Mouse (Mus musculus): ENCODE measurements around the gene Man1c1. TPM values are rescaled to one million over a fixed set of nuclear protein-coding genes. Genes with fewer than 3 reads are reported as not detected.
A peak's percentile ranks its signal among the peaks of the same experiment; 100 is the strongest.

Man1c1 gene
- polyA plus RNA-seq, 1 experiment from 2014 or later = 2.6 TPM

DNA sequence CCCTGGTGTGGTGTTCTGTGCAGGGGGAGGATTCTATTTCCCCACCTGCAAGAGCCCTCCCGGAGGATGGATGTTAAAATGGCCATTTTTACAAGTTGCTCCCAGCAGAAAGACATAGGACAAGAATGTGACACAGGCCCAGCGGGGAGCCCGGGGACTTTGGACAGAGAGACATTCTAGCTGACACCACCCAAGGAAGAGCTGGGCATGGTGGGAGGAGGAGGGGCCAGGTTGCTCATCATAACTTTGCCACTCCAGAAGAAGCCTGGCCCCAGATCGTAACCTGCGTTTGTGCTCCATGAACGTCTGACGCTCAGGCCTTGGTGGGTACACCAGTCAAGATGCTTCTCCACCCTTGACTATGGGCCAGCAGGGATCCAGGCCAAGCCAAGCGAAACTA lies 143.4 kb downstream of the Man1c1 start:
- H3K4me3 ChIP-seq = no peak overlapping the region
- no peak overlapping the region for H3K27ac ChIP-seq (replicated peaks)
- no peak for DNase-seq (ENCODE audit: low spot score)
- H3K36me3 ChIP-seq (replicated peaks) = peaks cover 15% of the 10 kb centered on the region
- peaks cover 3% of the 10 kb centered on the region; the same call in 1 of the 2 replicates for H3K9me3 ChIP-seq
- 93% methylated on average over 8 of the region's 8 CpGs for WGBS
- H3K4me1 ChIP-seq = peaks cover 16% of the 10 kb centered on the region
- H3K27me3 ChIP-seq (replicated peaks; ENCODE audit: low read depth, poor library complexity, severe bottlenecking) = no peaks in the 10 kb centered on the region

DNA sequence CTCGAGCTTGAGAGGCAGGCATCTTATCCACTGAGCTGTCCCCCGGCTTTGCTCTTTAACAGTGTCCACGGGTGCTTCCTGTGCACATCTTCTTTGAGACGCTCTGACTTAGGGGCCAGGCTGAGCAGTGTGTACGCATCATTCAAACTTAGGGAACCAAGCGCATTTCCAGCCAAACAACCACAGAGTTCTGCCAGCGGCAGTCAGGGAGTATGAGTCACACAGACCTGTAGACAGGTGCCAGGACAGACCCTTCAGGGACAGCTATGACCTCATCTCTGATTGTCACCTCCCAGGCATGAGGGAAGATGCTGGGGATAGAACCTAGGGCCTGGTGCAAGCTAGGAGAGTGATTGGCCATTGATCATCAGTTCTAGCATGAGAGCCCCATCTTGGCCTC lies 144.9 kb downstream of the Man1c1 start:
- WGBS = 81% methylated on average over 7 of the region's 7 CpGs
- Histone ChIP-seq H3K4me1 (peaks cover 16% of the 10 kb centered on the region), H3K9me3 (no peaks in the 10 kb centered on the region), H3K27ac (replicated peaks) (no peak overlapping the region), H3K36me3 (replicated peaks) (peaks cover 4% of the 10 kb centered on the region; the same call in 1 of the 2 replicates), H3K27me3 (replicated peaks; ENCODE audit: low read depth, poor library complexity, severe bottlenecking) (no peaks in the 10 kb centered on the region), H3K4me3 (no peak overlapping the region)
- no peak for DNase-seq (ENCODE audit: low spot score)

DNA sequence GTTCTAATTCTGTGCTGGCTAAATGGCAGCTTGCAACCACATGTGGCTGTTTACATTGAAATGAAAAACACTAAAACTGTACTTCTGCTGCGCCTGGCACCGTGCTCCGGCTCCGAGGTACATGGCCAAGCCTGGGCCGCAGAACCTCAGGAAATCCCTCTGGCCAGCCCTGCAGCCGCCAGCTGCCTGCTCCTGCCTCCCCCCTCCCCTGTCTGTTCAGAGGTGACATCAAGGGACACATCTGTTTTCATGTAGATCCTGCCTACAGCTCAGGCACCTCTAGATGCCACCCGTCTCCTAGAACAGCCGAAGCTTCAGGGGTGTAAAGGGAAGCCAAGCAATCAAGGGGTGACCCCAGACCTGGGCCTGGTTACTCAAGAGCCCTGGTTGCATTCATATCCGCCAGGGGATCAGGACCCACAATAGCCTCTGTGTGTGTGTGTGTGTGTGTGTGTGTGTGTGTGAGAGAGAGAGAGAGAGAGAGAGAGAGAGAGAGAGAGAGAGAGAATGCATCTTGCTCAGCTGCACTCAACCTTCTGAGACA lies 145.4 kb downstream of the Man1c1 start:
- WGBS = 44% methylated on average over 9 of the region's 9 CpGs
- Histone ChIP-seq H3K27me3 (replicated peaks; ENCODE audit: low read depth, poor library complexity, severe bottlenecking) (no peaks in the 10 kb centered on the region), H3K36me3 (replicated peaks) (peaks cover 4% of the 10 kb centered on the region; the same call in 1 of the 2 replicates), H3K9me3 (no peaks in the 10 kb centered on the region), H3K4me3 (no peak overlapping the region), H3K27ac (replicated peaks) (no peak overlapping the region), H3K4me1 (peaks cover 16% of the 10 kb centered on the region)
- DNase-seq (ENCODE audit: low spot score) = peak; percentile 34

DNA sequence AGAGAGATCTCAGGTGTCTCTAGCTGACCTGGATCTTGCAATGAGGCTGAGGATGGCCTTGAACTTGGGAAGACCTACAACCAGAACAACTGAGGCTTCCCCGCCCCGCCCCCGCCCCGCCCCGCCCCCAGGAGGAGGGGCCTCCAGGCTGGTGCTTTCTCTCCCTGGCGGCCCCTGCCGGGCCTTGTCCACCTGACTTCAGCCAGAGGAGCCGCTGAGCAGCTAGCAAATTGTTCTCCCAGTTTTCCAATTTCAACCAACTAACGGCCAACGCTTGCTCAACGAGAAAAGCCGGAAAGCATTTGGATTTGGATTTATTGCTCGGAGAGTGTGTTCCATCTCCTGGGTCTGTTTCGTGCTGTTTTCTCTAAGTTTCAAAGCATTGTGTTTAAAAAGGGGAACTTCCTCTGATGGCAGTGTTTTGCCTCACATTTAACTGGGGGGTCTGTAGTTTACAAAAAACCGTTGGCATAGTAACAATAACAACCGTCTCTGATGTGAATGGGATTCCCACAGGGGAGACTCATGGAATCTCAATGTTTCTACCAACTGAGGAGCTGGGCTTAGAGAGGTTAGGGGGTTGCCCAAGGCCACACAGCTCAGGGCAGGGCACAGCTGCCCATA lies 146.4 kb downstream of the Man1c1 start:
- Histone ChIP-seq H3K27ac (replicated peaks) (0 out of 2 replicates have a peak overlapping the region, but pooled peaks have one; percentile 51), H3K4me1 (peaks cover 16% of the 10 kb centered on the region), H3K36me3 (replicated peaks) (0 out of 2 replicates have a peak, but pooled peaks cover 4% of the 10 kb centered on the region), H3K4me3 (no peak overlapping the region), H3K27me3 (replicated peaks; ENCODE audit: low read depth, poor library complexity, severe bottlenecking) (no peaks in the 10 kb centered on the region), H3K9me3 (no peaks in the 10 kb centered on the region)
- DNase-seq (ENCODE audit: low spot score) = peak; percentile 68
- 16% methylated on average over 16 of the region's 16 CpGs for WGBS

DNA sequence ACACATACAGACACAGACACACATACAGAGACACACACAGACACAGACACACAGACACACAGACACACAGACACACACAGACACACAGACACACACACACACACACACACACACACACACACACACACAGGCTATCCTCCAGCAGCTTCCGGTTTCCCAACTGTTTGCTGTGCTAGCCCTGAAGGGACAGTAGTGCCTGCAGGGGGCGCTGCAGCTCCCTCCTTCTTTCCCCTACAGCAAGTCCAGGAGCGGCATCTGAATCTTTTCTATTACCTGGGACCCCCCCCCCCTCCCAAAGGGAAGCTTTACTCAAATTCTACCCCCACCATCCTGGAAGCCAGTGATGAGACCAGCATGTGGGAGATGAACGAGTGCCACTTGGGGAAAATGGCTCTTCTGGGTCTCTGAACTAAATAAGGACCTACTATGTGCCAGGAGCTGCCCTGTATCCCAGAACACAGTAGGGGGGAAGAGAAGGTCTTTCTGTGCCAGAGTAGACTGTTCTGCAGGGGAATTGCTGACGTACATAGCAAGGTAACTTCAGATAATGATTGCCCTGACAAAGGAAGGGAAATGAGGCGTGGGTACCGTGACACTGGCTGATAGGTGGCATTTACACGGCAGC lies 148.0 kb downstream of the Man1c1 start:
- Histone ChIP-seq H3K9me3 (no peaks in the 10 kb centered on the region), H3K27me3 (replicated peaks; ENCODE audit: low read depth, poor library complexity, severe bottlenecking) (no peaks in the 10 kb centered on the region), H3K27ac (replicated peaks) (no peak overlapping the region), H3K36me3 (replicated peaks) (0 out of 2 replicates have a peak, but pooled peaks cover under 1% of the 10 kb centered on the region), H3K4me1 (peaks cover 30% of the 10 kb centered on the region), H3K4me3 (no peak overlapping the region)
- WGBS = 71% methylated on average over 8 of the region's 8 CpGs
- peak; percentile 58 for DNase-seq (ENCODE audit: low spot score)

DNA sequence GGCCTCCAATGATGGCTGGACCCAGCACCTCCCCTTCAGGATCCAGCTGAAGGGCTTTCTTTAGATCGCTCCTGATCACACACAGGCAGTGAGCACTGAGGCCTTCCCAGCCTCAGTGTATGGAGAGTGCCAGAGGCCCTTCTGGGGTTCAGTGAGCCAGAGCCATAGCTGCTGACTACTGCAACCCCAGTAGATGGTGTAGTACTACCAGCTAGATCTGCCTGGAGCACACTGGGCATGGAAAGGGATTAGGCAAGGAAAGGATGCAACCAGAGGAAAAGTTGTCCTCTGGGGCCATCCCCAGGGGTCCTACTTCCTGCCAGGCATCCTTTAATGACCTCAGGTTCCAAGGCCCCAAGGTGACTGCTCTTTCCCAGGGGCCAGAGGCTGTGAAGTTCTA lies 150.5 kb downstream of the Man1c1 start:
- peaks cover 9% of the 10 kb centered on the region for H3K9me3 ChIP-seq
- WGBS = 72% methylated on average over 1 of the region's 1 CpGs
- DNase-seq (ENCODE audit: low spot score) = no peak
- peaks cover 25% of the 10 kb centered on the region for H3K36me3 ChIP-seq (replicated peaks)
- peaks cover 30% of the 10 kb centered on the region for H3K4me1 ChIP-seq
- H3K4me3 ChIP-seq = no peak overlapping the region
- no peaks in the 10 kb centered on the region for H3K27me3 ChIP-seq (replicated peaks; ENCODE audit: low read depth, poor library complexity, severe bottlenecking)
- no peak overlapping the region for H3K27ac ChIP-seq (replicated peaks)

- peak within 1 kb of the TSS; percentile 93 for H3K27ac ChIP-seq (replicated peaks)
- WGBS = under 1% methylated on average over 67 of the region's 67 CpGs
- DNase-seq (ENCODE audit: low spot score) = peak; percentile 87
- H3K4me3 ChIP-seq = peak within 1 kb of the TSS; percentile 78
- no peaks in the 10 kb centered on the region for H3K27me3 ChIP-seq (replicated peaks; ENCODE audit: low read depth, poor library complexity, severe bottlenecking)
- peaks cover 9% of the 10 kb centered on the region for H3K9me3 ChIP-seq
- H3K4me1 ChIP-seq = peaks cover 32% of the 10 kb centered on the region
- H3K36me3 ChIP-seq (replicated peaks) = peaks cover 44% of the 10 kb centered on the region
Measured at GRCm38 (mm10) chr4:134551494-134552316, 152.4 kb downstream of the Man1c1 start, which contains the start of gene Selenon. TSS of gene Selenon (minus strand) at chr4:134552166.

DNA sequence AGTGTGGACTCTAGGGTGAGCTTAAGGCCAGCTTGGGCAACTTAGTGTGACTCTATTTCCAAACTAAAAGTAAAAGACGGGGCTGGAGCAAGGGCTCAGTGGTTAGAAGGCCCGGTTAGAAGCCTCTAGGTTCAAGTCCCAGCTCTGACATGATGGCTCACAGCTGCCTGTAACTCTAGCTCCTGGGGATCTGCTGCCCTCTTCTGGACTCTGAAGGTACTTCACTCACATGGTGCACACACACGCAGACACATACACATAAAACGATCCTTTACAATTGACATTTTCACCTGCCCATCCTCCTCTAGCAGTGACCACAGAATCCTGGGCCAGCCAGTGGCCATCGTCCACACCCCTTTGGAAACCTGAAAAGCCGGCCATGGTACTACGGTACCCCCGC lies 154.2 kb downstream of the Man1c1 start:
- Histone ChIP-seq H3K27me3 (replicated peaks; ENCODE audit: low read depth, poor library complexity, severe bottlenecking) (no peaks in the 10 kb centered on the region), H3K9me3 (peaks cover 9% of the 10 kb centered on the region), H3K36me3 (replicated peaks) (peaks cover 62% of the 10 kb centered on the region), H3K4me3 (no peak overlapping the region), H3K27ac (replicated peaks) (no peak overlapping the region), H3K4me1 (peaks cover 32% of the 10 kb centered on the region)
- 98% methylated on average over 8 of the region's 8 CpGs for WGBS
- no peak for DNase-seq (ENCODE audit: low spot score)

GRCm38 (mm10) chr4:134548169-134548938 lies 155.7 kb downstream of the Man1c1 start:
- no peak for DNase-seq (ENCODE audit: low spot score)
- H3K4me1 ChIP-seq = peaks cover 32% of the 10 kb centered on the region
- peaks cover 77% of the 10 kb centered on the region for H3K36me3 ChIP-seq (replicated peaks)
- no peaks in the 10 kb centered on the region for H3K27me3 ChIP-seq (replicated peaks; ENCODE audit: low read depth, poor library complexity, severe bottlenecking)
- 78% methylated on average over 18 of the region's 18 CpGs for WGBS
- no peak overlapping the region for H3K4me3 ChIP-seq
- no peak overlapping the region for H3K27ac ChIP-seq (replicated peaks)
- peaks cover 9% of the 10 kb centered on the region for H3K9me3 ChIP-seq

GRCm38 (mm10) chr4:134546814-134547705 lies 157.0 kb downstream of the Man1c1 start:
- H3K4me1 ChIP-seq = peaks cover 27% of the 10 kb centered on the region
- H3K27me3 ChIP-seq (replicated peaks; ENCODE audit: low read depth, poor library complexity, severe bottlenecking) = no peaks in the 10 kb centered on the region
- peaks cover 9% of the 10 kb centered on the region for H3K9me3 ChIP-seq
- 0 out of 2 replicates have a peak overlapping the region, but pooled peaks have one; percentile 16 for H3K27ac ChIP-seq (replicated peaks)
- WGBS = 69% methylated on average over 9 of the region's 9 CpGs
- H3K36me3 ChIP-seq (replicated peaks) = peaks cover 90% of the 10 kb centered on the region
- no peak for DNase-seq (ENCODE audit: low spot score)
- H3K4me3 ChIP-seq = no peak overlapping the region

DNA sequence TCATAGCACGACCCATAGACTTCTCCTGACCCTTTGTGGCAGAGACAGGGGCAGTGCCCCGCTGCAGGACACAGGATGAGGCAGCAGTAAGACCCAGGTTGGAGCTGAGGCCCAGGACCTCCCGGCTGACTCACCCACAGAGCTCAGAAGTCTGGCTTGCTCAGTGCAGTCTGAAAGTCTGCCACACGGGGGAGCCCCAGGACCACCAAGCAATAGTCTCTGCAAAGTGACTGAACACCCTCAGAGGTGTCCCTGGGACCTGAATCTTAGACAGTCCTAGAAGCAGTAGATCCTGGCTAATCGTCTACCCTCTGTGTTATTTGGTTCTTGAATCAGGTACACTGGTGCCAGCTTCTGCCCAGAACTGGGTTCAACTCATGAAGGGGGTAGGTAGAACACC lies 160.8 kb downstream of the Man1c1 start:
- no peak overlapping the region for H3K4me3 ChIP-seq
- H3K27me3 ChIP-seq (replicated peaks; ENCODE audit: low read depth, poor library complexity, severe bottlenecking) = no peaks in the 10 kb centered on the region
- H3K4me1 ChIP-seq = peaks cover 14% of the 10 kb centered on the region
- WGBS = 15% methylated on average over 5 of the region's 5 CpGs
- H3K9me3 ChIP-seq = no peaks in the 10 kb centered on the region
- peaks cover 100% of the 10 kb centered on the region for H3K36me3 ChIP-seq (replicated peaks)
- H3K27ac ChIP-seq (replicated peaks) = no peak overlapping the region
- DNase-seq (ENCODE audit: low spot score) = peak; percentile 91

All from embryonic facial prominence, embryonic 10.5 days (tissue).